Mouse (Mus musculus) MEL (cell line): ENCODE data around the gene Cilp. TPM values are rescaled to one million over a fixed set of nuclear protein-coding genes. Genes with fewer than 3 reads are reported as not detected.
"Not testable (repeated sequence)": the region's sequence is repeated elsewhere in the genome, so short reads cannot be mapped to it uniquely, and the experiment has no call there.

Experiments
- DNase-seq: peaks from one replicate; pipeline ENCODE4 v3.0.0; 2011; ENCODE audit warnings: low read depth, low spot score
- H3K27ac ChIP-seq: 2 replicates; pipeline ENCODE4 v1.5.1; 2012; ENCODE audit warnings: low read depth, mild to moderate bottlenecking, control low read depth, low read length, moderate library complexity; ENCODE audit not compliant: control insufficient read depth
- H3K27me3 ChIP-seq, 2 experiments: fragments of 150-350 bp in 1 of 2; sonication (generic) in 1 of 2; 2 replicates each; pipeline ENCODE4 v1.6.1; 2012; ENCODE audit warnings: low read length in 2 of 2, mild to moderate bottlenecking in 2 of 2, improper control_type of control experiment in 1 of 2, moderate library complexity in 1 of 2; ENCODE audit not compliant: insufficient read depth in 2 of 2, control insufficient read depth in 1 of 2
- H3K36me3 ChIP-seq, 2 experiments: 2 replicates each; pipeline ENCODE4 v1.6.1; 2012 to 2014; ENCODE audit warnings: low read length in 2 of 2, improper control_type of control experiment in 1 of 2, inconsistent platforms in 1 of 2, mild to moderate bottlenecking in 1 of 2; ENCODE audit not compliant: insufficient read depth in 2 of 2, control insufficient read depth in 1 of 2
- H3K4me1 ChIP-seq, 2 experiments: fragments of 150-350 bp in 1 of 2; sonication (generic) in 1 of 2; 2 replicates each; pipeline ENCODE4 v1.6.1; 2012; ENCODE audit warnings: low read length in 2 of 2, improper control_type of control experiment in 1 of 2, mild to moderate bottlenecking in 1 of 2; ENCODE audit not compliant: insufficient read depth in 2 of 2, control insufficient read depth in 1 of 2
- H3K4me3 ChIP-seq, 2 experiments: fragments of 150-350 bp in 1 of 2; sonication (generic) in 1 of 2; 2 replicates each; pipeline ENCODE4 v1.5.1; 2012; ENCODE audit warnings: low read depth in 2 of 2, low read length in 2 of 2, mild to moderate bottlenecking in 2 of 2, moderate library complexity in 2 of 2, control low read depth in 1 of 2, improper control_type of control experiment in 1 of 2; ENCODE audit not compliant: control insufficient read depth in 1 of 2, insufficient read depth in 1 of 2
- H3K79me2 ChIP-seq: 2 replicates; pipeline ENCODE4 v1.6.1; 2012; ENCODE audit warnings: mild to moderate bottlenecking, low read length, moderate library complexity; ENCODE audit not compliant: control insufficient read depth, poor library complexity, insufficient read depth
- H3K9ac ChIP-seq: 2 replicates; pipeline ENCODE4 v1.6.1; 2012; ENCODE audit warnings: low read depth, mild to moderate bottlenecking, control low read depth, low read length, moderate library complexity; ENCODE audit not compliant: control insufficient read depth, poor library complexity, severe bottlenecking
- H3K9me3 ChIP-seq: fragments of 150-350 bp; sonication (generic); replicated peaks from 2 replicates; pipeline ENCODE4 v1.6.1; 2012; ENCODE audit warnings: mild to moderate bottlenecking, low read length, improper control_type of control experiment, moderate library complexity; ENCODE audit not compliant: insufficient read depth
- BHLHE40 ChIP-seq: IDR thresholded peaks from 2 replicates; pipeline ENCODE4 v1.6.1; 2012; ENCODE audit warnings: low read depth, mild to moderate bottlenecking, inconsistent platforms, low read length, improper control_type of control experiment, borderline replicate concordance
- CHD2 ChIP-seq: IDR thresholded peaks from 2 replicates; pipeline ENCODE4 v1.6.1; 2011; ENCODE audit warnings: low read length, improper control_type of control experiment
- CTCF ChIP-seq, 3 experiments: IDR thresholded peaks in 2 of 3; conservative IDR thresholded peaks in 1 of 3; 2 replicates each; pipeline ENCODE4 v1.5.1; 2011 to 2012; ENCODE audit warnings: low read length in 3 of 3, low read depth in 2 of 3, mild to moderate bottlenecking in 2 of 3, improper control_type of control experiment in 1 of 3, inconsistent platforms in 1 of 3, mixed read lengths in 1 of 3, moderate library complexity in 1 of 3; ENCODE audit not compliant: control insufficient read depth in 1 of 3, insufficient read depth in 1 of 3, poor library complexity in 1 of 3, severe bottlenecking in 1 of 3
- GATA1 ChIP-seq: IDR thresholded peaks from 2 replicates; pipeline ENCODE4 v1.6.1; 2011; ENCODE audit warnings: low read depth, low read length, improper control_type of control experiment
- JUND ChIP-seq: IDR thresholded peaks from 2 replicates; pipeline ENCODE4 v1.6.1; 2011; ENCODE audit warnings: low read depth, mild to moderate bottlenecking, improper control_type of control experiment, low read length
- MEF2A ChIP-seq: IDR thresholded peaks from 2 replicates; pipeline ENCODE4 v1.6.1; 2014; ENCODE audit warnings: low read depth, mild to moderate bottlenecking, inconsistent platforms, low read length, improper control_type of control experiment; ENCODE audit not compliant: poor library complexity, insufficient replicate concordance, severe bottlenecking; ENCODE audit errors: extremely low read depth
- MYC ChIP-seq: IDR thresholded peaks from 2 replicates; pipeline ENCODE4 v1.6.1; 2011; ENCODE audit warnings: low read depth, mild to moderate bottlenecking, low read length, improper control_type of control experiment, moderate library complexity
- SIN3A ChIP-seq: IDR thresholded peaks from 2 replicates; pipeline ENCODE4 v1.6.1; 2012; ENCODE audit warnings: low read length, improper control_type of control experiment, inconsistent platforms
- TAL1 ChIP-seq: IDR thresholded peaks from 2 replicates; pipeline ENCODE4 v1.6.1; 2012; ENCODE audit warnings: mild to moderate bottlenecking, inconsistent platforms, low read length, moderate library complexity, mixed read lengths
- UBTF ChIP-seq: IDR thresholded peaks from 2 replicates; pipeline ENCODE4 v1.6.1; 2012; ENCODE audit warnings: low read depth, mild to moderate bottlenecking, inconsistent platforms, low read length, improper control_type of control experiment, moderate library complexity, borderline replicate concordance; ENCODE audit not compliant: insufficient read depth
- USF1 ChIP-seq: IDR thresholded peaks from 2 replicates; pipeline ENCODE4 v1.6.1; 2014; ENCODE audit warnings: low read depth, mild to moderate bottlenecking, inconsistent platforms, low read length, improper control_type of control experiment, moderate library complexity
- ZC3H11A ChIP-seq: IDR thresholded peaks from 2 replicates; pipeline ENCODE4 v1.6.1; 2012; ENCODE audit warnings: low read depth, mild to moderate bottlenecking, inconsistent platforms, low read length, improper control_type of control experiment
- polyA plus RNA-seq, 2 experiments: library from polyadenylated mRNA; stranded (reverse) in 1 of 2; unstranded in 1 of 2; fragments of >175 nt in 1 of 2; fragments of >200 nt in 1 of 2; gene quantifications; 2 replicates each; pipeline versions ENCODE4 v1.2.1 to v1.2.4; 2012; ENCODE audit warnings: low replicate concordance in 2 of 2, low read depth in 1 of 2; ENCODE audit not compliant: insufficient read length in 2 of 2, insufficient read depth in 1 of 2, missing spikeins in 1 of 2
- total RNA-seq: library from RNA; depleted of rRNA; stranded (reverse); fragments of 300-350 nt; gene quantifications from 2 replicates; pipeline ENCODE4 v1.2.3, GENCODE M21; 2012

Cilp gene
- total and polyA plus RNA-seq, 3 experiments, result 0.01 TPM; not detected in 2

- no peaks in the 10 kb centered on the region; a peak in 1 of 4 replicates for H3K27me3 ChIP-seq
- no peak overlapping the region for H3K9ac ChIP-seq
- H3K36me3 ChIP-seq, result no peaks in the 10 kb centered on the region
- DNase-seq, result no peak
- H3K4me1 ChIP-seq, result no peaks in the 10 kb centered on the region
- H3K9me3 ChIP-seq, result no peaks in the 10 kb centered on the region
- H3K4me3 ChIP-seq, result no peak overlapping the region
- TF ChIP-seq CHD2, result no peak
- TF ChIP-seq BHLHE40, result no peak
- TF ChIP-seq SIN3A, result no peak
- H3K79me2 ChIP-seq, result no peaks in the 10 kb centered on the region
- H3K27ac ChIP-seq, result no peak overlapping the region
These were observed 8.2 kb downstream of the Cilp start for GRCm38 (mm10) chr9:65273048-65273809.

GRCm38 (mm10) chr9:65273873-65274272, 8.9 kb downstream of the Cilp start:
- no peaks in the 10 kb centered on the region; a peak in 1 of 4 replicates for H3K27me3 ChIP-seq
- H3K4me3 ChIP-seq, result no peak overlapping the region
- TF ChIP-seq USF1, result no peak
- no peak for TF ChIP-seq MYC
- TF ChIP-seq GATA1, result no peak
- TF ChIP-seq UBTF, result no peak
- TF ChIP-seq MEF2A, result no peak
- no peak for TF ChIP-seq TAL1
- TF ChIP-seq JUND, result no peak
- TF ChIP-seq ZC3H11A, result no peak
- H3K9me3 ChIP-seq, result no peaks in the 10 kb centered on the region
- H3K36me3 ChIP-seq, result no peaks in the 10 kb centered on the region
- H3K9ac ChIP-seq, result no peak overlapping the region
- no peaks in the 10 kb centered on the region for H3K4me1 ChIP-seq
- no peaks in the 10 kb centered on the region for H3K79me2 ChIP-seq
- no peak for DNase-seq
- no peak overlapping the region for H3K27ac ChIP-seq

- peak in 1 of 3 experiments; percentile 19; a peak in 1 of 6 replicates for TF ChIP-seq CTCF (IDR thresholded peaks at IDR 0.05 in 2 of 3, conservative IDR thresholded peaks at IDR 0.05 in 1 of 3; ENCODE audit: control insufficient read depth in 1 of 3, insufficient read depth in 1 of 3, low read depth in 2 of 3, low read length in 3 of 3, poor library complexity in 1 of 3, severe bottlenecking in 1 of 3)
- not testable (repeated sequence) for H3K9me3 ChIP-seq, H3K27ac ChIP-seq, H3K9ac ChIP-seq, H3K27me3 ChIP-seq, DNase-seq, H3K4me3 ChIP-seq, H3K4me1 ChIP-seq, H3K79me2 ChIP-seq, H3K36me3 ChIP-seq
These were observed 9.9 kb downstream of the Cilp start for GRCm38 (mm10) chr9:65274851-65275250.
